Mouse (Mus musculus) erythroblast, adult 5-6 weeks (primary cell): ENCODE measurements around the gene Taok3. TPM values are rescaled to one million over a fixed set of nuclear protein-coding genes. Genes with fewer than 3 reads are reported as not detected.

ENCODE experiments used
- ATAC-seq: replicated peaks from 2 replicates; pipeline ENCODE4 v1.8.0; 2016; ENCODE audit warnings: moderate number of reproducible peaks, mild to moderate bottlenecking, moderate TSS enrichment, inconsistent platforms; ENCODE audit not compliant: poor library complexity, low FRiP score, severe bottlenecking
- total RNA-seq, 2 experiments: library from RNA; stranded (forward) in 1 of 2; stranded (reverse) in 1 of 2; fragments of 150-400 nt in 1 of 2; fragments of 200-764, 138-1000 nt in 1 of 2; gene quantifications; 2 replicates each; pipeline versions ENCODE4 v1.2.3 to v1.2.4; 2015 to 2017; ENCODE audit warnings: low replicate concordance in 2 of 2

Taok3 gene
- total RNA-seq, 2 experiments from 2014 or later: 28.4 to 32.5 TPM

- ATAC-seq: no peak
These were observed 47.0 kb downstream of the Taok3 start for GRCm38 (mm10) chr5:117166811-117167365.

DNA sequence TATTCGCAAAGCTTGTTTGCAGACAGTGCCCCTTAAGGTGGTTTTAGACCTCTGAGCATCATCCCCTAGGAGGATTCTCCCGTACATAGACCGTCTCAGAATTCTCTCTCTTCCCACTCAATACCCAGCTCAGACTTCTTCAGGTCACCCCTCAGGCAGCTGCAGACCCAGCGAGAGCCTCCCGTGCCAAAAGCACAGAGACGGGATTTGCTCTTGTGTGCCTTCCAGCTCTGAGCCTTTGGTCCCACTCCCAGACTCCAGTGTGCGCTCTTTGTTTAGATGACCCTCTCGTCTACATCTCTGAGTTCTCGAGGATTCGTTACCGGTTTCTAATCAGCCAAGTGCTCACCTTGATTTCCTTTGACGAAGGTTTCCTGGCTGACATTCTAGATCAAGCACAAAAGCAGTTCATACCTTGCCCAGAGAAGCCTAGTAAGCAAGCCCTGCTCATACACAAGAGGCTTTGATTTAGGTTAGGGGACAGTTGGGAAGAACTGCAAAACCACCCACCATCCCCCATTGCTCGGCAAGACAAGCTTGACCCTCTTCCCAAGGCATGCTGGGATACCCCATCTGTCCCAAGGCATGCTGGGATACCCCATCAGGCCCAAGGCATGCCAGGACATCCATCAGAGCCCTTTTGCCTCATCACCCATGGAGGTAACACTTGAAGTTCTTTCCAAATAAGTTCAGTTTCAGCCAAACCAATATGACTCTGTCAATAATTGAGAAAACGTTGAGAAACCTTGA lies 48.6 kb downstream of the Taok3 start:
- no peak for ATAC-seq

DNA sequence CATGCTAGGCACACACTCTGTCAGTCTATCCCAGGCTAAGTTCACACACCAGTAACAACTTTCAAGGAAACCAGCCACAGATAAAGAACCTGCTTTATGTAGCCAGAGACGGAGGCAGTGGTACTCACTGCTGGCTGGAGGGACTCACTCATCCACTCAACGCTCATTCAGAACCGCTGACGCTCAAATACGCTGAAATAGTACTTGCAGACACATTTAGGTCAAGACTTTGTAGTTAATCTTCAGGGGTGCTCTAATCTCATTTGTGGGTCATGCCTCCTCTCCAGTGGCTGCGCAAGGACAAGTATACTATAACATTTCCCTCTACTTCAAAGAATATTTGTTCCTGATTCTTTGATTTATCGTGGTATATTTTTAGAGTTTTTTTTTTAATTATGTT lies 54.1 kb downstream of the Taok3 start:
- ATAC-seq: no peak

- no peak for ATAC-seq
These were observed 56.0 kb downstream of the Taok3 start for GRCm38 (mm10) chr5:117175896-117176295.

GRCm38 (mm10) chr5:117178079-117178478 lies 58.1 kb downstream of the Taok3 start:
- no peak for ATAC-seq

- ATAC-seq: no peak
These were observed 58.6 kb downstream of the Taok3 start for GRCm38 (mm10) chr5:117178486-117178885.

DNA sequence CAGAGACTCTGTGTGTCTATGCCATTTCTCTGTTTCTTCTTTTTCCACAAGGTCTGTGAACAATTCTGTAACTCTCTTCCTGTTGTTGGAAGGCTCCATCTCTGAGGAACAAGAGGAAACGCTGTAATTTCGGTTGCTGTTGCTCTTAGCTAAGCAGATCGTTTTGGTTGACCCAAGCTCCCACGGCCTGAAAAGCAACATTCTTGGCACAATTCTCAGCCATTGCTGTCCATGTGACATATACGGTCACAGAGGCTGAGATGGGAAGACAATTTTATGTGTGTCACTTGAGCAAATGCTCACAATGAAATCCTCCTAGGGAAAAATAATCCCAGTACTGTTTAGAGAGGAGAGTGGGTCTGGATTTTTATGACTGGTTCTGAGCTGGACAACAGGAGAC lies 62.0 kb downstream of the Taok3 start:
- ATAC-seq: no peak

DNA sequence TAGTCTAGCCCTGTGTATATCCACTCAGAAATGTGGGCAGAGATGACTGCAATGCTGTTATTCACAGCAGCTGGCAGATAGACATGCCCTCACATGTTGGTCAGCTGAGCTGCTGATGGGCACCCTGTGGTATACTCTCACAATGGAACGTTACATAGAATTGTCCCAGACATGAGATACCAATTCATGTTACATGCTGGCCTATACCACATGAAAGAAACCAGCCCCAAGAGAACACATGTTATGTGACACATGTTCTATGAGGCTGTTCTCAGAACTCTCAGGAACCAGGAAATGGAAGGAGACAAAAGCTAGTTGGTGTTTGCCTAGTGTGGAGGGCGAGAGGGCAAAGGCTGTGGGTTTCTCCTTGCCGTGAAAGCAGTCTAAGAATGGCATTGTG lies 62.5 kb downstream of the Taok3 start:
- ATAC-seq: no peak

DNA sequence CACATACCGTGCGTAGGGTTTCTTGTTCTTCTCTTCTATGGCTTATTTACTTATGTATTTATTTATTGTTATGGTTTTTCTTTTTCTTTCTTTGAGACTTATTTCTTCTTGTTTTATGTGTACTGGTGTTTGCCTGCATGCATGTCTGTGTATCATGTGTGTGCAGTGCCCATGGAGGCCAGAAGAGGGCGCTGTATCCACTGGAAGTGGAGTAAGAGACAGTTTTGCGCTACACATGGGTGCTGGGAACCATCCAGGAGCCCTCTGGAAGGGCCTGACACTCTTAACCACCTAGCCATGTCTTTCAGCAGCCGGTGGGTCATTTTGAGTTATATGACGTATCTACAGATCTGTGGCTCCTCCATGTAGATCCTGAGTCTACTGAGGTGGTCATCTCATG lies 64.9 kb downstream of the Taok3 start:
- ATAC-seq: no peak

DNA sequence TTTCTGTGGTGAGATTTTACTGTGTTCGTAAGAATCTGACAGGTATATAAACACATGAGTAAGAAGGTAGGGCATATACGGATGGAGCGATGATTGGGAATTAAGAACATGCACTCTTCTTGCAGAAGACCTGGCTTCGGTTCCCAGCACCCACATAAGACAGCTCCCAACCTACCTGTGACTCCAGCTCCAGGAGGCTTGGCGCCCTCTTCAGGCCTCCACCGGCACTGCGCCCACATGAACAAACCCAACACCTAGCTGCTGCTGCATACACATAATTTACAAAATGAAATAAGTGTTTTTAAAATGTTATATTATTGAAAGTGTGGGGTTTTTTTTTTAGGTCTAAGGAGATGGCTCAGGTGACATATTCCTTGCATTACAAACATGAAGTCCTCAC lies 65.7 kb downstream of the Taok3 start:
- no peak for ATAC-seq

DNA sequence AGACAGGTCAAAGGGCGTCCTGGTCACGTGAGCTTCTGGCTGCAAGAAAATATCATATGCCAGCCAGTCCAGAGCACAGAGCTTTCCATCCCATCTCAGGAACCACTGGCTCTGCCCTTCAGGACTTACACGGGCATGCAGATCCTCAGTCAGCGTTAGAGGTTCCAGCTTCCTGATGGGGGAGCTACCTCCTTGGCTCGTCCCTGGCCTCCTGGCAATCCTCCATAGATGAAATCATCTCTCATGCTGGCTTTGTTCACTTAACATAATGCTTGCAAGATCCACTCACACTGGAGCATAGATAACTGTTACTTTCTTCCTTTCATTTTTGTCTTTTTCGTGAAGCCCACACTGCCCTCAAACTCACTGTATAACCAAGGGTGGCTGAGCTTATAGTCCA lies 72.1 kb downstream of the Taok3 start:
- no peak for ATAC-seq

DNA sequence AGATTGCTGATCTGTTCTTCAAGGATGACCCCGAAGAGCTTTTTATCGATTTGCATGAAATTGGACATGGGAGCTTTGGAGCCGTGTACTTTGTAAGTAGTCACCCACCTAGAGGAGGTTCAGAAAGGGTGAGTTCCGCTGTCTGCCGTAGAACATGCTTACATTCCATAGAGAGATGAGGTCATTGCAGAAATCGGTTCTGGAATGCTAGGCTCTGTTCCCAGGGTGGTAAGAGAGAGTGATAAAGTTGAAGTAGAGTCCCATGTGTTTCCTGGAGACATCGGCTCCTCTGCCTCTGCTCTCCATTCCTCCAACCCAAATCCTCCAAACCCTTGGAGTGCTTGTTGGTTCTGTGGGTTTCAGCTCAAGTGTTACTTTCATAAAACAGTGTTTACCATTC lies 73.8 kb downstream of the Taok3 start:
- ATAC-seq: no peak

DNA sequence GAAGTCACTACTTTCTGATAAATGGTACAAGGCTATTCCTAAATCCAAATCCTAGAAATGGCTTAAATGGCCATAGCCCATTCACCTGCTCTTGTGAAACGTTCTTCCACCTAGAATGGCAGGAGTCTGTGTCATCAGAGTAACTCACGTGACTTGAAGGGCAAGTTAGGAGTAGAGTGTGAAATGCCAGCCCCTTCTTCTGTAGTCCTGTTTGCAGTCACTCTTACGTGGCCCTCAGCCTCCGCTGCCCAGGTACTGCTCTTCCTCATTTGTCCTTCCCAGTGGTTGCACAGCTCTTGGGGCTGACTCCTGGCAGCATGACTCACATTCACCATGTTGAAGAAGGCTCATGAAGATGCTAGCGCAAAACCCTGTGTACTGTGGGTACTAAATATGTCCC lies 74.7 kb downstream of the Taok3 start:
- no peak for ATAC-seq

GRCm38 (mm10) chr5:117196551-117196950 lies 76.6 kb downstream of the Taok3 start:
- no peak for ATAC-seq

DNA sequence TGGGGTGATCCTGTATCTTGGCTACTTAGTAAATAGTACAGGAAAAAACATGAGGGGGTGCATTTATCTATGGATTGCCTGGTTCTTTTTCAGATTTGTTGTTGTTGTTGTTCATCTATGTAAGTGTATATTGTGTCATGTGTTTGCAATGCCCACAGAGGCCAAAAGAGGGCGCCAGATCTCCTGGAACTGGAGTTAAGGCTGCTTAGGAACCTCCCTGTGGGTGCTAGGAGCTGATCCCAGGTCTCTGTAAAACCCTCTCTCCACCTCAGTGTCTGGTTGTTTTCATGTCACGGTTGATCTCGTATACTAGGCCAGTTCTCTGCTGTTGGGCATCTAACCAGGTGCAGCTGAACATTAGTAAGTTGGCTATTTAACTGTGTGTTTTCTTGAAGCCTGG lies 78.5 kb downstream of the Taok3 start:
- no peak for ATAC-seq

DNA sequence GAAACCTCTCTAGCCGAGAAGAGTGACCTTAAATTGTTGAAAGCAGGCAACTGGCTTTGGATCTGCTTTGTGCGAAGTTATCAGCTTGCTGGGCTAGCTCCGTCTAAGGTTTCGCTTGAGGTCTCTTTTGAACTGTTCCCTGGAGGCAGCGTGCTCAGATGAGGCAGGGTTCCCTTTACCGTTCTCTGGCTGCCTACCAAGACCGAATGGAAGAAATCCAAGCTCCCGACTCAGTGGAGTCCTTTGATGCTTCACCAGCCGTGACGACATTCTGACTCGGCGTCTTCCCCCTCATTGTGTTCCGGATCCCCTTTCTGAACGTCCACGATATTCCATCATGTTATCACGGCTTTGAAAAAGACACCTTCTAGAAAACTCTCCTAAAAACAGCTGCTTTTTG lies 87.4 kb downstream of the Taok3 start:
- no peak for ATAC-seq

DNA sequence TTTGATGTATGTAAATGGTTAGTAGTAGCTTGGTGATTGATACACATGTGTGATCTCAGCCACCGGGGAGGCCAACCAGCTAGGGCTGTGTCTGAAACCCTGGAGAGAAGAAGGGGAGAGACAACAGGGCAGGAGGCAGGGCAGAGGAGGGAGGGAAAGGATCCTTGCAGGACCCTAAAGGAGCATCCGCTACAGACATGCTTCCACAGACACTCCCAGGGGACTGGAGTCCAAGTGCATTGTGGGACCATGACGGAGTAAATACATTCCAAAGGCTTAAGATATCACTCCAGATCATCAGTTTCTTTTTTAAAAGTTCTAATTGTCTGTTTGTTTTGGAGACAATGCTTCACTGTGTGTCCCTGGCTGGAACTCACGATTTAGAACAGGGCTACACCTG lies 94.1 kb downstream of the Taok3 start:
- ATAC-seq: no peak

DNA sequence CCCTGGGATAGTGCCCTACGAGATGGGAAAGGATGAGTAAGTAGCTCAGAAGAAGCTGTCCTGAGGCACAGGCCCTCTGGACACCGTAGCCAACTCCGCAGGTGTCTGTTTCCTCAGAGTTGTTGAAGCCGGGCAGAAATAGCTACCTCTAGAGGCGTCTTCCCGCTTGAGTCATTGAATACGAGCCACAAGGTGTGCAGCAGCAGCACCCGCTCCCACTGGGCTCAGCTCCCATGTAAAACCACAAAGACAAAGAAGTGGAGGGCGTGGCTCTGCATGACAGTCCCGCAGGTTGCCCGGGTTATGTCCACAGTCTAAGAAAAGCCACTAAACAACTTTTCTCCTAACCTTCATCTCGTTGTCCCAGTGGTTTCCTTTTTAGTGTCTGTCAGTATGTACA lies 111.1 kb downstream of the Taok3 start:
- ATAC-seq: no peak

- ATAC-seq: no peak
These were observed 116.6 kb downstream of the Taok3 start for GRCm38 (mm10) chr5:117236540-117236939.

DNA sequence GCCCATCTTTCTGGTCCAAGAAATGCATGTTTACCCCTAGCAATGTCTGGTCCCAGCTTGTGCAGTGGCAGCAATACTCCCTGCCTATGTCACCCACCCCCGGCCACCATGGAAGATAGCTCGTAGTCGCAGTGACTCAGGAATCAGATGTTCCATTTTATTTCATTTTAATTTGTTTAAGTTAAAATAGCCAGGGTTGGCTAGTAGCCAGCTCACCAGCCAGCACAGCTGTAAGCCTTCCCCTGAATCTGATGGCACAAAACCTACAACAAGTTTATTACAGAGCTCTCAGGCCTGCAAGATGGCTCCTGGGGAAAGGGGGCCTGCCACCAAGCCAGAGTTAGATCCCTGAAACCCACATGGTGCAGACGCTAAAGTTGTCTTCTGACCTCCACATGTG lies 119.2 kb downstream of the Taok3 start:
- no peak for ATAC-seq

GRCm38 (mm10) chr5:117240321-117240731 lies 120.4 kb downstream of the Taok3 start:
- no peak for ATAC-seq

DNA sequence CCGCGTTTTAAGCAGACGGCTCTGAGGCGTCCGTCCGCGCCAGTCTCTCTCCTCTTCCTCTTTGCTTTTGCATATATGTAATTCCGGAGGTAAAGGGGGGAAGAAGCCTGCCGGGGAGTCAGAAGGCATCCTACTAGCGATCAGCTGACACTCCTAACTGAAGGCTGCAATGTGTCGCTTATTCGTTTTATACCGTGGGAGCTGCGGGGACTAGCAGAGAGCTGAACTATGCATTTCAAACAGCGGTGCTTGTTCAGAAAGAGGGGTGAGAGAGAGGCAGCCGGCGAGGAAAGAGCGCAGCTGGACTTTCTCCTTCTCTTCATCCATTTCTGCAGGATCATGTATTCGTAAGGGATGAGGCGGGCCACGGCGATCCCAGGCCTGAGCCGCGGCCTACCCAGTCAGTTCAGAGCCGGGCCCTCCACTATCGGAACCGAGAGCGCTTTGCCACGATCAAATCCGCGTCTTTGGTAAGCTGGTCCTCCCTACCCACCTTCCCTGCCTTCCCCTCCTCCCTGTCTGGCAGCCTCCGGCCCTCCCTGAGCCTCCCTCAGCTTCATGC lies 120.9 kb downstream of the Taok3 start:
- no peak for ATAC-seq
